Mouse (Mus musculus) kidney, adult 9 months (tissue): Measurements from ENCODE around the gene Akap8l.

Experiments
- DNase-seq: peaks from one replicate; pipeline ENCODE4 v3.0.0; 2022

Akap8l gene

GRCm38 (mm10) chr17:32350382-32350983 is at the start of gene Akap8l:
Gene Akap8l, minus strand, starts transcription at chr17:32350607.
- DNase-seq: peak; percentile 99

DNA sequence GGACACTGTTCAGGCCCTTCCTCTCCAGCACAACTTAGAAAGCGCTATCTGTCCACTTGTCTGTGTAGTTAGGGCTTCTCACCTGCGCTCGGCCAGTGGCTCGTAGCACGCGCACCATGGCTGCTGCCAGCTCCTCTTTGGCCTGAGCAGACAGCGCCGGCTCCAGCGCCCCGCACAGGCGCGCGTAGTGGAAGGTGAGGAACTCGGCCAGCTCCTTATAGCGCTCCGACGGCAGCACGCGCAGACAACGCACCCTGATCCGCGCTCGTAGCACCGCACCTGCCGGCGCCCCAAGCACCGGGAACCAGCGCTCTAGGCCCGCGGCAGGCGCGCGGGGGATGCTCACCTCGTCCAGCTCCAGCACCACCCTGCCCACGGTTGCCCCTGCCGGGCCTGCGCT is 45.9 kb upstream of the Akap8l start:
- no peak for DNase-seq

DNA sequence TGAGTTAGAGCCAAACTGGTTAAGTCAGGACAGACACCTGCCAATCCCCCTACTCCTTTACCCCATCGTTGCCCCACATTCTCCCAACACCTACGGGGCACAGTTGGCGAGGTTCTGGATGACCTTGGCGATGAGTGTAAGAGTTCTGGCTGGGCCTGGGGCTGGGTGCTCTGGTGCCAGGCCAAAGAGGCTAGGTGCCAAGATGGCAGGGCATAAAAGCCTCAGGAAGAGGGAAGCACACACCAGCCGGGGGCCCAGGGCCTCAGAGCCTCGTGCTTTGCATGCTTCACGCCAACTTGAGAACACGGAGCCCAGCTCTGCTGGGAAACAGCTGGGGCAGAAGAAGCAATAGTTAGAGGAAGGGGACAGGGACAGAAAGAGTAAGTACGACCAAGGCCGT is 43.5 kb upstream of the Akap8l start:
- DNase-seq: no peak

- peak; percentile 97 for DNase-seq
Measured at GRCm38 (mm10) chr17:32389101-32389659, 38.8 kb upstream of the Akap8l start, which contains the start of gene Wiz. Gene Wiz, minus strand, starts transcription at chr17:32389439.

GRCm38 (mm10) chr17:32388370-32389100 is 38.1 kb upstream of the Akap8l start:
- DNase-seq: peak; percentile 40

DNA sequence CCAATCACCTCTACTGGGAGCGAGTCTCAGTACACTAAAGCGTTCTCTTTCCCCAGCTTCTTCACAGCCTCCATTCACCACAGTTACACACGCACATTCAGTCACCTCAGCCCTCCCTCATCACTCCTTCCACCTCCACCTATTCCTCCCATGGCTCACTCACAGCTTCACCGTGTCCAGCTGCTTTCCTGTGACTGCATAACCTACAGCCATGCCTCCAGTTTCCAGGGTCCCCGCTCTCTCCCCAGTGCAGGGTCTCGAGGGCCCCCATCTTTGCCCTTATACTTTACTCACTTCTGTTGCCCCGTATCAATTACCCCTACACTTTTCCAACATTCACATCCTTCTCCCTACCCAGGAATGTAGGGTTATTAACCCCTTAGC is 37.6 kb upstream of the Akap8l start:
- DNase-seq: no peak

DNA sequence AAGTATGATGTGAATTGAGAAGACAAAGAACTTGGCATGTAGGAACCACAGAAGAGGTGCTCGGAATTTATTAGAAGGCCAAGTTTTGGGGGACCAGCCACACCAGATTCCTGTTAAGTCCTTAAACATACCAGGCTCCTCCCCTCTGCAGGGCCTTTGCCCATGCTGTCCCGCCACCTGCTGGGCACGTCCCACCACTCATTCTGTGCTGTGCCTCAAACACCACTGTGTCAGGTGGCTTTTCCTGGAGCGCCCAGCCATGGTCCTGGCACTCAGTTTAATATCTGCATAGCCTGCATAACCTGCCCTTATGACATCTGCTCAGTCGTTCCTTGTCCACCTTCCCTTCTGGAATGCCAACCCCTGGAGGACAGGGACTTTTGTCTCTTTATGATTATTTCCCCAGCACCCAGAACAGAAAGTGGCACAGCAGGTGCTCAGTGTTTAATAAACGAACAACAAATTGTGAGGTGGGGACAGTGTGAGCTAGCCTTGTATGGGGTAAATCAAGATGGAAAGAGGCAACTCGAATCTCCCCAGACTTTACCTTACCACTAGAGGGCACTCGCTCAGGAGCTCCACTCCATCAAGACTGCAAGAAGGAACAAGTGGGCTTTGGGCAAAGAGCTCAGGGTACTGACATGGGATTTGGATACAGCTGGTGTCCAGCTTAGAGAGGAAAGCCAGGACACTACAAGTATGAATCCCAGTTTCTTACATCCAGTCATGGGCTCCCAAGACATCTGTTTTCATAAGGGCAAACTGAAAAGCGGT is 36.4 kb upstream of the Akap8l start:
- DNase-seq: peak; percentile 63

GRCm38 (mm10) chr17:32383661-32384060 is 33.3 kb upstream of the Akap8l start:
- DNase-seq: no peak

DNA sequence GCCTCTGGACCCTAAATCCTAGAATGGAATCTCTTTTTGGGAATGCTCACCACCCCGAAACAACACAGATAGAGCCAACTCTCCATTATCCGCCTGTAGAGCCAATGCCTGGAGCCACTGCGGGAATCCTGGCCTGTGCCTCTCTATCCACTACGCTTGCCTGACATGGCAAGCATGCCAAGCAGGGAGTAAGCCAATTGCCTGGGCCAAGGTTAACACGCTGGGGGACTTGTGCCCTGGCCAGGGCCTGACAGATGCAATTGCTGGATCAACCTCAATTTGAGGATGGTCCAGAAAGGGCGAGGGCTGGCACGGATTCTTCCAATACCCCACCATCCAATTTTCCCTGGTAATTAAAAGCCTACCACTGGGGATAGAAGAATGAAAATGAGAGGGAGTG is 32.2 kb upstream of the Akap8l start:
- no peak for DNase-seq

DNA sequence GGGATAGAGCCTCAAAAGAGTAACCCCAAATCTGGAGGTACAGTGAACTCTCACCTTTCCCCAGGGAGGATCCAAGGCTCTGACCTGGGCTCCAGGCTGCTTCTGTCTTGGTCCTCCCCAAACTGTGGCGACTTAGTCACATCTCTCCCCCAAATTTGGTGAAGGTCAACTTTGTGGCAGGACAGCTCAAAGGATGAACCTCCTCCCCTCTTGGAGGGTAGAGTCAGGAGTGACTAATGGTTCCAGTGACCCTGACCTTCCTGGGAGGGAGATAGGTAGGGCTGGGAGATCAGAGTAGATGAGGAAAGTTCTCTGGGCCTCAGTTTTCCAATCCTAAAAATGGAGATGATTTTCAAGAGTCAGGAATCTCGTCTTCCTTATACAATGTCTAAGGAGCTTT is 28.4 kb upstream of the Akap8l start:
- no peak for DNase-seq

DNA sequence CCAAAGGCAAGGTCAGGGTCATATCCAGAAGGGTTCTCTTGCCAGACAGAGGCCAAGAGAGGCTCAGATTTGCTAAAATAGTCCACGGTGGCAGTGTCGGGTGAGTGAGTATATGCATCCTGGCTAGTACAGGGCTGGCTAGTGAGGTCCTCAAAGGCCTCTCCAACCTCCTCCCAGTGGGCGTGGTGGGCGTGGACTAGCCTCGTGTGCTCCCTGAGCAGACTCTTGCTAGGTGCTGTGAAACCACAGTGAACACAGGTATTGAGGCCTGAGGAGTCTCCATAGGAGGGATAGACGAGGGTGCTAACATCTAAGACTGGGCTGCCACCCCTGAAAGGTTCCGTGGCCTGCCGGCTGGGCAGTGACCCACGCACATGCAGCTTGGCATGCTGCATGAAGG is 26.7 kb upstream of the Akap8l start:
- no peak for DNase-seq

DNA sequence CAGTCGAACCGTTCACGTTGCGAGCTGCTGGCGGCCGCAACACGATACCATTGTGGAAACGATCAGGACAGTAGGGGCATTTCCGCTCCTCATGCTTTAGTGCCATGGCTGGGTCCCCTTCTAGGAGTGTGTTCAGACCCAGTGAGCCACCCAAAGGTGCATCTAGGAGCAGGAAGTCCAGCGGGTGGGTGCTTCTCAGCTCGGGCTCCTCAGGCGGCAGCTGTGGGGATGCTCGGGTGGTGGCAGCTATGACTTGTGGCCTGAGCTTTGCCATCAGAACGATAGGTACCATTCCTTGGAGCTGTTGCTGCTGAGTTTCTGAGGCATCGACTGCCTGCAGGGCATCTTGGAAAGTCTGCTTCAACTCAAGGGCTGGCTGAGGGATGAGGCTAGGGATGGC is 26.1 kb upstream of the Akap8l start:
- DNase-seq: no peak

DNA sequence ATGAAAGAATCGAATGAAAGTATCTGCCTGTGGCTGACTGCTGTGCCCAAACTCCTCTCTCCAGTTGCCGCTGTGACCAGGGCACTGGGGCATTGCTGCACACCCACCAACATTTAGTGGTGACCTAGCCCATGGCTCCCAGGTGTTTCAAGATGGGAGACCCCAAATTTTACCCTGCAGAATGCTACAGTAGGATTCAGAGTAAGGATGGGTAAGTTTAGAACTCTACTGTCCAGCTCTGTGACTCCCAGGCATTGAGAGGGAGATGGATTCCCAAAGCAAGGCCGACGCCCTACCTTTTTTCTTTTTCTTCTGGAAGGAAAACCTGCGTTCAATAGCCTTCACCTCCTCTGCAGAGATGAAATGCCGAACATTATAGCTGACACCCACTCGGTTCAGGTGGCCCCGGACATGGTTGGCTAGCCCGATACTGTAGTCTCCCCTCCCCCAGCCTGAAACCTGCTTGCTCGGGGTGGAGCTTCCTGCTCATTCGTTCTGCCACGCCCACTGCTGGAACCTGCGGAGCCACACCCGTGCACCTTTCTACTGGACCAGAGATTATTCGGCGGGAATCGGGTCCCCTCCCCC is 18.7 kb upstream of the Akap8l start:
- no peak for DNase-seq

GRCm38 (mm10) chr17:32367706-32368105 is 17.3 kb upstream of the Akap8l start:
- no peak for DNase-seq

DNA sequence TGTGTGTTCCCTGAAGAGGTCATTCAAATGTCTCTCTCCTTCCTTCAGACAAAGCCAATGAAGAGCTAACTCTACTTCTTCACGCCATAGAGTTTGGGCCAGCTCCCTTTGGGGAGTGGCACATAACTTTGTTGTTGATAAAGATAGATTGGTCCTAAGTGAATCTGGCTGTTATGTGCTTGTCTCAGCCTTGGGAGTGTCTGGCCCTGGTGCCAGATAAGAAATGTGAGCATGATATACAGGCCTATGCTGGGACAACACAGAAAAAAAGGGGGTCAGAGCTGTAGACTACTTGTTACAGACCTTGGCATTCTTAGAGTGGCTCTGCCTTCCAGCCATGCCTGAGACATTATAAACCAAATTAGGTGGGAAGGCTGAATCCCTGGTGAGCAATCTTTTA is 14.9 kb upstream of the Akap8l start:
- DNase-seq: no peak

DNA sequence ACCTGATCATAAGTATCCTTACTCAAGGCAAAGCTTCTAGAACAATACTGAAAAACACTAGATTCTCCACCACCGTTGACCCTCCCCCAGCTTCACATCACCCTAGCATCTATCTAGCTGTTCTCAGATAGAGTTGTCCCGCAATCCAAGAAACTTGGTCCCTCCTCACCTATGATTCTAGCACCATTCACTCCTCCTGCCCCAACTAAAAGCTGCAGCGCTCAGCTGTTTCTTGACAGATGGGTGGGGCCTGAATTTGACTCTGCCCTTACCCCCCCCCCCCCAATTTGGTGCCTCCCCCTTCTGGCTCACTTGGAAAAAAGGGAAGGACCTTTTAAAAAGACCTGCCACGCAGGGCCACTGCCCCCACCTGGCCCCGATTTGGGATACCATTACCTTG is 14.4 kb upstream of the Akap8l start:
- DNase-seq: no peak

DNA sequence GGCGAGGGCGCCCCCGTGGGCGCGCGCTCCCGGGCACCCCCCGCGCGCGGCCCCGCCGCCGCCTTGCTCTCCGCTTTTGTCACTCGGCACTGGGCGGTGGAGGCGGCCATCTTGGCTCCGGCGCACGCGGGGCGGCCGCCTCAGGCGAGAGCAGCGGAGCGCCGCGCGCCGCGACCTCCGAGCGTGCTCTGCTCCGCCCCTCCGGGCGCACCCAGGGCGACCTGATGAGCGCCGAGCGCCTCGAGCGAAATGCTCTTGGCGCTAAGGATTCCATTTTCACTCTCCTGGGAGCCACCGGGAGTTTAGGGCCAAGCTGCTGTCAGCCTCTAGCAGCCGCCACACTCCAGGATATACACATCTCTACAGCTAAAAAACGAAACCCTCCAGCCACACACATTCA is 13.9 kb upstream of the Akap8l start:
- peak; percentile 89 for DNase-seq

- no peak for DNase-seq
Measured at GRCm38 (mm10) chr17:32363821-32364301, 13.5 kb upstream of the Akap8l start.

DNA sequence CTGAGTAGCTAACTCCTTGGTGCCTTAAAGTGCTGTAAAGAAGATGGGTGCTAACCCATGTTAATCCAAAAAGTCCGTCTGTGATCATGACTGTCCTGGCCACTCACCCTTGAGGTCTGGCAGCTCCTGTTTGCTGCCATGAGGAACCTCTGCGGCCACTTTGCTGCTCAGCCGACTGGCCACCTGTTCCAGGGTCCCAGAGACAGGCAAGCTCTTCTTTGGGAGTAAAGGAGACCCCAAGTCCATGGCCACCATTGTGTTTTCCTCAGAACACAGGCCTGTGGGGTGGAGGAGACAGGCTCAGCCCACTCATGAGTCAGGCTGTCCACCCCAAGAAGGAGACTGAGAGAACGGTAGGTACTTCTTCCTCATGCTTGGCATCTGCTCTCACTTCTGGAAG is 12.3 kb upstream of the Akap8l start:
- DNase-seq: no peak

DNA sequence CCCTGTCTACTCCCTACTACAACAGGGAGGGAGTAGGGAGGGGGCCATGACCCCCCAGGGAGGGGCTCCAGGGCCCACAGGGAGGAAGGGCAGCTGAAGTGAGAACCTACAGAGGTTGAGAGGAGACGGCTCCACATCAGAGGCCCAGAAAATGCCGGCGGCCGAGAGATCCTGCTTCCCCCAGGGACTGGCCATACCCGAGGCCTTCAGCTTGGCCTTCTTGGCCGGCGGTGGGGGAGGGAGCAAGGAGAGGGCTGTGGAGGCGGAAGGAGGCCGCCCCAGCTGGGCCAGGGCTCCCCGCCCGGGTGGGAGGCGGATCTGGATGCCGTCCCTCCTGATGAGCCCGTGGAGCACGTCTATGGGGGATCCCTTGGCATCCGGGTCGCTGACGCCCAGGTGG is 9.5 kb upstream of the Akap8l start:
- no peak for DNase-seq

DNA sequence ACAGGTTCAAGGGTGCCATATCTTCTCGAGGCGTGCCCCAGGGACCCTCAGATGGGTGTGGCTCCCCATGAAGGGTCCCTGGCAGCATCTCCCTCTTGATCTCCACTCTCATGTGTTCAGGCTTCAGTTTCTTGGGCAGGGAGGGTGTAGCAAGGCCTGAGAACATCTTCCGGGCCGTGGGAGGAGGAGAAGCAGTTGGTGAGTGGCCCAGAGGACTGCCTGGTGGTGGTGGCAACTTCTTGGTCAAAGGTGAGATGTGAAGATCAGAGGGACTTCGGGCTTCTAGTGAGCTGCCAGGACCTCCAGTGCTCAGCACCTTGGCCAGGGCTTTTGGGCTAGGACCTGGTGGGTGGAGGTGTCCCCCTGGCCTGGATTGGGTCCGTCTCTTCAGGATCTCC is 8.5 kb upstream of the Akap8l start:
- no peak for DNase-seq

DNA sequence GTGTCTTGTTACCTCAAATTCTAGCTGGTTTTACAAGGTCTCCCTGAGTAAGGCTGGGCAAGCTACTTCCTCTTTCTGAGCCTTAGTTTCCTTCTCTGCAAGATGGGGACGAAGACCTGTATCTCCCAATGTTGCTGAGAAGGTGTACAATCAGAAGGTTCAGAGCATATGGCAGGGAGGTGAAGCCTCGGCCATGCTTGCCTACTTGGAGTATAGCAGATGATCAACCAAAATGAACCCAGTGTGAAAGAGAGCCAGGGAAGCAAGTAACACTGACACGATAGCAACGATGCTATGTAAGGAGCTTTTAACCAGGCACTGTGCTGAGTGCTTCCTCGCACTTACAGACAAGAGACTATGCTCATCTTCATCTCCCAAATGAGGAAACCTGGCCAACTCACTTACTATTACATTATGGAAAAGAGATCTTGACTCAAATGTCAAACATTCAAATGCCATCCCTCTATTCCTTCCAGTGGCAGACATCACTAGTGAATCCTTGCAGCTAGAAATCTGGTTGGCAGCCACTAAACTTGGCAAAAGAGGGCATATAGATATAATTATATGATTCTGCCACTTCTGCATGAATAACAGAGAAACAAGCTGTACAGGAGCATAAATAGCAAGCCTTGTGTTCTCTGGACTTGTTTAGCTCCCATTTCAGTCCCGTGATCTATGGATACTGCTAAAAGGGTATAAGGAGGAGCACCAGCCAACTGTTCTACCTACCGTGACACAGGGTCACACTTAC is 8.0 kb upstream of the Akap8l start:
- no peak for DNase-seq
